Mouse (Mus musculus): ENCODE data around the gene Birc3.

The Birc3 gene

DNA sequence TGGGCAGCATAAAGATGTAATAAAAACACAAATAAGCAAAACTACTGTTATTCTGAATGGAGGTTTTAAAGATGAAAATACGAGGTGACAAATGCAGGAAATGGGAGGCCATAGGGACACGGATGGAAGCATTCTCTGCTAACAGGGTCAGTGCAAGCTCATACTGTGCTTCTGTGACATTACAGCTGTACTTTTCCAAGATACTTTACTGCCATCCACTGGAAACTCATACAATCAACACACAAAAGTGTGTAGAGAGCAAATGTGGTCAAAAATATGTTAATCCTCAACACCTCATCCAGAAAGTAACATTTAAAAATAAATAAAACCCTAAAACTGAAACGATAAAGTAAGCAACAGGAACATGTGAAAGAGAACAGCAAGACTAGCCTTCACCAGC, 50.2 kb downstream of the Birc3 start:
- no peak for DNase-seq (ENCODE audit: low spot score in 2 of 2)

DNA sequence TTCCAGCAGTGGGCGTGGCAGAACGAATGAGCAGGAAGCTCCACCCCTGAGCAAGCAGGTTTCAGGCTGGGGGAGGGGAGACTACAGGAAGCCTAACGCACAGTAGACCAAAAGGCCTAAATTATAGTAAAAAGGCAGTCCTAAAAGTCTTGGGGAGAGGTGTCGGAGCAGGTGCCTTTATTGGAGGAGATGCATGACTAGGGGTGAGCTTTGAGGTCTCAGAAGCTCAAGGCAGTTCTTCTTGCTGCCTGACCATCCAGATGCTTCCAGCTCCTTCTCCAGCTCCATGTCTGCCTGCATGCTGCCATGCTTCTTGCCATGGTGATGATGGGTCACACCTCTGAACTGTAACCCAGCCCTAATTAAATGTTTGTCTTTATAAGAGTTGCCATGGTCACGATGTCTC, 67.9 kb downstream of the Birc3 start:
- no peak for DNase-seq (ENCODE audit: low spot score in 2 of 2)

Measured in frontal cortex, postnatal 25 days (tissue).